Mouse (Mus musculus) kidney, adult 2 months (tissue): ENCODE measurements around the gene Fosl1.

Experiments used
- CTCF ChIP-seq: fragments of 200-500 bp; conservative IDR thresholded peaks from 2 replicates; pipeline ENCODE4 v1.5.1; 2011; ENCODE audit warnings: low read depth, mild to moderate bottlenecking, control low read depth, low read length, moderate library complexity, mixed read lengths; ENCODE audit not compliant: insufficient read depth, insufficient read length
- POLR2A ChIP-seq: fragments of 200-500 bp; IDR thresholded peaks from one replicate; pipeline ENCODE4 v1.6.1; 2011; ENCODE audit warnings: low read depth, low read length, control low read depth

DNA sequence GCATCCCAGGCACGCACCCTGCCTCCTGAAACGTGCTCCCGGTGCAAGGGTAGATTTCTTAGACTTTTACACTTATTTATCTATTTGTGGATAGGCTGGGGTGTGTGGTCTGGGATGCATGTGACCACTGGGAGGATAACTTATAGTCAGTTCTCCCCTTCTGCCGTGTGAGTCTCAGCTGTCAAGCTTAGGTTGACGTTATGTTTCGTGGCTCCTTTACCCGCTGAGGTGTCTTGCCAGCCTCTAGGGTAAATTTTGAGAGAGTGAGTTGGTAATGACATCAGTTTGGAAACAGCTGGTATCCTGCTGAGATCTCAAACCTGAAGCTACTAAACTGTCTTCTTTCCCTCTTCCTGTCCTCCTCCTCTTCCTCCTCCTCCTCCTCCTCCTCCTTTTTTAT, 41.4 kb upstream of the Fosl1 start:
- TF ChIP-seq POLR2A (no peak), CTCF (no peak)
